Mouse (Mus musculus) hindbrain, embryonic 15.5 days (tissue): ENCODE measurements around the gene Fhl3. TPM values are rescaled to one million over a fixed set of nuclear protein-coding genes. Genes with fewer than 3 reads are reported as not detected.

Source experiments
- ATAC-seq: fragments of 200-750 bp; cut with Nextera tagmentation; 2 replicates; pipeline ENCODE4 v1.8.0; 2017; ENCODE audit warnings: low read depth, moderate number of reproducible peaks, moderate TSS enrichment; ENCODE audit not compliant: low FRiP score
- H3K27ac ChIP-seq: fragments of 300-500 bp; sonication (generic); replicated peaks from 2 replicates; pipeline ENCODE4 v1.5.1; 2015; ENCODE audit warnings: mild to moderate bottlenecking, inconsistent platforms
- H3K27me3 ChIP-seq: fragments of 300-500 bp; sonication (generic); 2 replicates; pipeline ENCODE4 v1.6.1; 2015; ENCODE audit warnings: control low read depth, inconsistent platforms
- H3K36me3 ChIP-seq: fragments of 300-500 bp; sonication (generic); 2 replicates; pipeline ENCODE4 v1.6.1; 2015; ENCODE audit warnings: control low read depth, inconsistent platforms
- H3K4me1 ChIP-seq: fragments of 300-500 bp; sonication (generic); replicated peaks from 2 replicates; pipeline ENCODE4 v1.6.1; 2015; ENCODE audit warnings: control low read depth, inconsistent platforms
- H3K4me2 ChIP-seq: fragments of 300-500 bp; sonication (generic); 2 replicates; pipeline ENCODE4 v1.6.1; 2015; ENCODE audit warnings: moderate library complexity, mild to moderate bottlenecking, inconsistent platforms
- H3K4me3 ChIP-seq: fragments of 300-500 bp; sonication (generic); 2 replicates; pipeline ENCODE4 v1.5.1; 2015; ENCODE audit warnings: mild to moderate bottlenecking, inconsistent platforms
- H3K9ac ChIP-seq: fragments of 300-500 bp; sonication (generic); 2 replicates; pipeline ENCODE4 v1.6.1; 2015; ENCODE audit warnings: inconsistent platforms
- H3K9me3 ChIP-seq: fragments of 300-500 bp; sonication (generic); 2 replicates; pipeline ENCODE4 v1.6.1; 2016; ENCODE audit warnings: control low read depth, inconsistent platforms
- WGBS: fragments of 180-500 bp; shearing (Covaris S2); methylation state at CpG from one replicate; pipeline ENCODE4 v1.1.7; 2015; 5-methylcytosine and 5-hydroxymethylcytosine counted together
- polyA plus RNA-seq: library from polyadenylated mRNA; unstranded; fragments of >200 nt; fragmentation: Nextera tagmentation; extraction: Ambion mirVana; gene quantifications from 2 replicates; pipeline ENCODE4 v1.2.1, GENCODE M21; 2015

Gene Fhl3
- polyA plus RNA-seq: 1.6 and 2.8 TPM in 2 replicates

- peak; percentile 14; the same call in 1 of the 2 replicates for ATAC-seq
- WGBS: under 1% methylated on average over 26 of the region's 59 CpGs
- peak within 1 kb of the TSS; percentile 59 for H3K4me3 ChIP-seq
- H3K4me2 ChIP-seq: peak within 1 kb of the TSS; percentile 97
- peak within 1 kb of the TSS; percentile 52 for H3K9ac ChIP-seq
- H3K27me3 ChIP-seq: peaks cover 30% of the 10 kb centered on the region
- no peak within 1 kb of the TSS for H3K27ac ChIP-seq
- H3K36me3 ChIP-seq: no peaks in the 10 kb centered on the region
- no peaks in the 10 kb centered on the region for H3K9me3 ChIP-seq
- H3K4me1 ChIP-seq: peaks cover 35% of the 10 kb centered on the region
Observed at GRCm38 (mm10) chr4:124700248-124700971, at the start of gene Fhl3. Gene Fhl3, plus strand, starts transcription at chr4:124700701.

- Histone ChIP-seq H3K4me3 (no peak overlapping the region), H3K9ac (no peak overlapping the region)
Observed at GRCm38 (mm10) chr4:124652886-124653285, 47.6 kb upstream of the Fhl3 start.

GRCm38 (mm10) chr4:124656518-124656853 lies 44.0 kb upstream of the Fhl3 start, which contains the start of gene Pou3f1:
Gene Pou3f1, plus strand, starts transcription at chr4:124656807.
- peaks cover 34% of the 10 kb centered on the region for H3K4me1 ChIP-seq
- WGBS: 1% methylated on average over 15 of the region's 15 CpGs
- H3K9ac ChIP-seq: peak within 1 kb of the TSS; percentile 38
- H3K4me2 ChIP-seq: peak within 1 kb of the TSS; percentile 86
- no peaks in the 10 kb centered on the region for H3K9me3 ChIP-seq
- H3K27me3 ChIP-seq: peaks cover 50% of the 10 kb centered on the region
- no peaks in the 10 kb centered on the region for H3K36me3 ChIP-seq
- H3K4me3 ChIP-seq: peak within 1 kb of the TSS; percentile 59
- H3K27ac ChIP-seq: 0 out of 2 replicates have a peak within 1 kb of the TSS, but pooled peaks have one; percentile 31
- ATAC-seq: no peak

More at GRCm38 (mm10) chr4:124652886-124653285, 47.6 kb upstream of the Fhl3 start:
- no peak overlapping the region for H3K27ac ChIP-seq
- H3K9me3 ChIP-seq: no peaks in the 10 kb centered on the region
- H3K4me2 ChIP-seq: no peak overlapping the region
- no peak for ATAC-seq
- WGBS: 6% methylated on average over 9 of the region's 9 CpGs
- H3K36me3 ChIP-seq: no peaks in the 10 kb centered on the region
- peaks cover 16% of the 10 kb centered on the region for H3K4me1 ChIP-seq
- H3K27me3 ChIP-seq: peaks cover 45% of the 10 kb centered on the region

- WGBS: under 1% methylated on average over 81 of the region's 92 CpGs
- Histone ChIP-seq H3K4me1 (peaks cover 34% of the 10 kb centered on the region), H3K36me3 (no peaks in the 10 kb centered on the region), H3K9ac (peak overlapping the region; percentile 38), H3K9me3 (no peaks in the 10 kb centered on the region), H3K4me2 (peak overlapping the region; percentile 86), H3K4me3 (peak overlapping the region; percentile 59), H3K27me3 (peaks cover 56% of the 10 kb centered on the region), H3K27ac (0 out of 2 replicates have a peak overlapping the region, but pooled peaks have one; percentile 2)
- ATAC-seq: peak; percentile 88
Observed at GRCm38 (mm10) chr4:124656854-124657650, 43.4 kb upstream of the Fhl3 start.

- Histone ChIP-seq H3K4me2 (peak overlapping the region; percentile 86), H3K4me1 (peaks cover 33% of the 10 kb centered on the region), H3K27me3 (peaks cover 63% of the 10 kb centered on the region), H3K9me3 (no peaks in the 10 kb centered on the region), H3K36me3 (no peaks in the 10 kb centered on the region), H3K4me3 (peak overlapping the region; percentile 59), H3K9ac (peak overlapping the region; percentile 38), H3K27ac (0 out of 2 replicates have a peak overlapping the region, but pooled peaks have one; percentile 31)
- 2% methylated on average over 30 of the region's 61 CpGs for WGBS
- ATAC-seq: peak; percentile 7
Observed at GRCm38 (mm10) chr4:124657781-124658180, 42.7 kb upstream of the Fhl3 start.

- H3K27ac ChIP-seq: no peak overlapping the region
- WGBS: under 1% methylated on average over 39 of the region's 39 CpGs
- peaks cover 69% of the 10 kb centered on the region for H3K27me3 ChIP-seq
- no peaks in the 10 kb centered on the region for H3K9me3 ChIP-seq
- no peak for ATAC-seq
- no peaks in the 10 kb centered on the region for H3K36me3 ChIP-seq
- H3K4me1 ChIP-seq: peaks cover 29% of the 10 kb centered on the region
- peak overlapping the region; percentile 86 for H3K4me2 ChIP-seq
- peak overlapping the region; percentile 59 for H3K4me3 ChIP-seq
- no peak overlapping the region for H3K9ac ChIP-seq
Observed at GRCm38 (mm10) chr4:124658412-124658851, 42.1 kb upstream of the Fhl3 start.

- Histone ChIP-seq H3K27me3 (peaks cover 62% of the 10 kb centered on the region), H3K27ac (no peak overlapping the region), H3K4me2 (peak overlapping the region; percentile 86), H3K4me3 (peak overlapping the region; percentile 59), H3K4me1 (peaks cover 35% of the 10 kb centered on the region), H3K9ac (0 out of 2 replicates have a peak overlapping the region, but pooled peaks have one; percentile 14), H3K9me3 (no peaks in the 10 kb centered on the region), H3K36me3 (no peaks in the 10 kb centered on the region)
- ATAC-seq: no peak
- 1% methylated on average over 68 of the region's 68 CpGs for WGBS
Observed at GRCm38 (mm10) chr4:124659251-124660217, 41.0 kb upstream of the Fhl3 start.

GRCm38 (mm10) chr4:124660603-124661002 lies 39.9 kb upstream of the Fhl3 start:
- H3K27me3 ChIP-seq: peaks cover 57% of the 10 kb centered on the region
- H3K36me3 ChIP-seq: no peaks in the 10 kb centered on the region
- H3K4me3 ChIP-seq: peak overlapping the region; percentile 12; the same call in 1 of the 2 replicates
- no peak for ATAC-seq
- 61% methylated on average over 3 of the region's 3 CpGs for whole genome bisulfite sequencing
- no peak overlapping the region for H3K9ac ChIP-seq
- no peak overlapping the region for H3K27ac ChIP-seq
- H3K9me3 ChIP-seq: no peaks in the 10 kb centered on the region
- peaks cover 38% of the 10 kb centered on the region for H3K4me1 ChIP-seq
- H3K4me2 ChIP-seq: peak overlapping the region; percentile 33

- Histone ChIP-seq H3K27me3 (peaks cover 66% of the 10 kb centered on the region), H3K4me3 (no peak overlapping the region), H3K27ac (no peak overlapping the region), H3K9me3 (no peaks in the 10 kb centered on the region), H3K9ac (no peak overlapping the region), H3K4me2 (no peak overlapping the region), H3K4me1 (peaks cover 33% of the 10 kb centered on the region), H3K36me3 (no peaks in the 10 kb centered on the region)
- WGBS: 55% methylated on average over 3 of the region's 3 CpGs
- no peak for ATAC-seq
Observed at GRCm38 (mm10) chr4:124663034-124663433, 37.5 kb upstream of the Fhl3 start.

GRCm38 (mm10) chr4:124664185-124664584 lies 36.3 kb upstream of the Fhl3 start:
- ATAC-seq: no peak
- 49% methylated on average over 9 of the region's 9 CpGs for WGBS
- no peaks in the 10 kb centered on the region for H3K9me3 ChIP-seq
- no peak overlapping the region for H3K4me3 ChIP-seq
- H3K4me1 ChIP-seq: peaks cover 26% of the 10 kb centered on the region
- no peak overlapping the region for H3K4me2 ChIP-seq
- H3K27ac ChIP-seq: no peak overlapping the region
- H3K9ac ChIP-seq: no peak overlapping the region
- H3K27me3 ChIP-seq: peaks cover 58% of the 10 kb centered on the region
- no peaks in the 10 kb centered on the region for H3K36me3 ChIP-seq

- no peak overlapping the region for H3K4me2 ChIP-seq
- peaks cover 58% of the 10 kb centered on the region for H3K27me3 ChIP-seq
Observed at GRCm38 (mm10) chr4:124664604-124665003, 35.9 kb upstream of the Fhl3 start.

More at GRCm38 (mm10) chr4:124664604-124665003, 35.9 kb upstream of the Fhl3 start:
- no peak overlapping the region for H3K4me3 ChIP-seq
- no peak overlapping the region for H3K27ac ChIP-seq
- H3K9me3 ChIP-seq: no peaks in the 10 kb centered on the region
- peaks cover 22% of the 10 kb centered on the region for H3K4me1 ChIP-seq
- H3K9ac ChIP-seq: no peak overlapping the region
- no peak for ATAC-seq
- no peaks in the 10 kb centered on the region for H3K36me3 ChIP-seq
- WGBS: 58% methylated on average over 15 of the region's 15 CpGs
